Mouse (Mus musculus) brain, embryonic 14.5 days (tissue): ENCODE data around the gene AL732309.1.

Experiments used
- CTCF ChIP-seq: fragments of 200-500 bp; IDR thresholded peaks from 2 replicates; pipeline ENCODE4 v1.5.1; 2012; ENCODE audit warnings: inconsistent platforms, mild to moderate bottlenecking, moderate library complexity, borderline replicate concordance; ENCODE audit not compliant: insufficient read depth, insufficient read length; ENCODE audit errors: extremely low read depth
- POLR2A ChIP-seq: fragments of 200-500 bp; IDR thresholded peaks from 2 replicates; pipeline ENCODE4 v1.6.1; 2012; ENCODE audit warnings: mild to moderate bottlenecking, inconsistent platforms, borderline replicate concordance; ENCODE audit not compliant: poor library complexity, insufficient read depth, insufficient read length, severe bottlenecking; ENCODE audit errors: extremely low read depth

DNA sequence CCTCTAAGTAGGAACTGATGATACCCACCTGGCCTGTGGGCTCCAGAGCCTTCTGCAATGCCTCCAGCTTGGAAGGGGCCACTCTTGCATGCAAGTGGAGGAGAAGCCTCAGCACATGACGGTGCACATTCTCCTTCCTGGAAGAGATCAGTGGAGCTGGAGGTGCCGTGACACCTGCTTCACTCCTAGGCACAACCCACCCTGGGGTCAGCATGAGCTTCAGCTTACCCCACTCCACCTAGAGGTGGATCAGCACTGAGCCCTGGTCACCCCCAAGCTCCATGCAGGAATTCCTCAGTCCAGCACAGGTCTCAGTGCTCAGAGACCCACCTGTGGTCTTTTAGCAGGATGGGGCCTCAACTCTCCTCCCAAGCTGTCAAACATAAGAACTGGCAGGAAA is 46.0 kb downstream of the AL732309.1 start:
- TF ChIP-seq CTCF: no peak
- no peak for TF ChIP-seq POLR2A
